Mouse (Mus musculus) limb, embryonic 11.5 days (tissue): Measurements from ENCODE around the gene Qrich1. TPM values are rescaled to one million over a fixed set of nuclear protein-coding genes. Genes with fewer than 3 reads are reported as not detected.

Experiments
- ATAC-seq: fragments of 200-750 bp; cut with Nextera tagmentation; 2 replicates; pipeline ENCODE4 v1.8.0; 2017; ENCODE audit warnings: low read depth; ENCODE audit not compliant: insufficient number of reproducible peaks, low FRiP score, low TSS enrichment
- DNase-seq: peaks from one replicate; pipeline ENCODE4 v3.0.0-alpha.2; 2015; ENCODE audit warnings: low spot score
- H3K27ac ChIP-seq: fragments of 300-500 bp; sonication (generic); replicated peaks from 2 replicates; pipeline ENCODE4 v1.5.1; 2014; ENCODE audit warnings: low read depth, mild to moderate bottlenecking, low read length
- H3K27me3 ChIP-seq: fragments of 300-500 bp; sonication (generic); 2 replicates; pipeline ENCODE4 v1.6.1; 2014; ENCODE audit warnings: mild to moderate bottlenecking, low read length, mixed read lengths; ENCODE audit not compliant: control insufficient read depth, insufficient read depth
- H3K36me3 ChIP-seq: fragments of 300-500 bp; sonication (generic); 2 replicates; pipeline ENCODE4 v1.6.1; 2014; ENCODE audit warnings: mild to moderate bottlenecking, low read length, moderate library complexity, mixed read lengths; ENCODE audit not compliant: control insufficient read depth, insufficient read depth
- H3K4me1 ChIP-seq: fragments of 300-500 bp; sonication (generic); 2 replicates; pipeline ENCODE4 v1.6.1; 2014; ENCODE audit warnings: low read length, mixed read lengths; ENCODE audit not compliant: control insufficient read depth, insufficient read depth
- H3K4me2 ChIP-seq: fragments of 300-500 bp; sonication (generic); 2 replicates; pipeline ENCODE4 v1.6.1; 2014; ENCODE audit warnings: low read depth, mild to moderate bottlenecking, moderate library complexity; ENCODE audit not compliant: severe bottlenecking
- H3K4me3 ChIP-seq: fragments of 300-500 bp; sonication (generic); 2 replicates; pipeline ENCODE4 v1.5.1; 2014; ENCODE audit warnings: low read depth, low read length
- H3K9ac ChIP-seq: fragments of 300-500 bp; sonication (generic); 2 replicates; pipeline ENCODE4 v1.6.1; 2014; ENCODE audit warnings: mild to moderate bottlenecking, low read length
- H3K9me3 ChIP-seq: fragments of 300-500 bp; sonication (generic); 2 replicates; pipeline ENCODE4 v1.6.1; 2016; ENCODE audit warnings: low read length; ENCODE audit not compliant: control insufficient read depth
- WGBS: fragments of 180-500 bp; shearing (Covaris S2); extraction: QIAGEN DNeasy Blood & Tissue Kit; methylation state at CpG from one replicate; pipeline ENCODE4 v1.1.7; 2014; 5-methylcytosine and 5-hydroxymethylcytosine counted together
- polyA plus RNA-seq: library from polyadenylated mRNA; unstranded; fragments of >200 nt; fragmentation: Nextera tagmentation; extraction: Ambion mirVana; gene quantifications from 2 replicates; pipeline ENCODE4 v1.2.1, GENCODE M21; 2014

Qrich1 gene
- polyA plus RNA-seq, 1 experiment from 2014 or later = 164 TPM

GRCm38 (mm10) chr9:108494905-108495304 is 21.7 kb upstream of the Qrich1 start:
- 83% methylated on average over 10 of the region's 10 CpGs for WGBS
- peaks cover 12% of the 10 kb centered on the region for H3K4me1 ChIP-seq
- DNase-seq (no peak), ATAC-seq (no peak)
- peaks cover 56% of the 10 kb centered on the region for H3K36me3 ChIP-seq
- no peak overlapping the region for H3K9ac ChIP-seq
- H3K27ac ChIP-seq = no peak overlapping the region
- H3K9me3 ChIP-seq = no peaks in the 10 kb centered on the region
- H3K27me3 ChIP-seq = no peaks in the 10 kb centered on the region
- H3K4me3 ChIP-seq = no peak overlapping the region
- H3K4me2 ChIP-seq = no peak overlapping the region

GRCm38 (mm10) chr9:108499231-108499630 is 17.4 kb upstream of the Qrich1 start:
- Histone ChIP-seq H3K27ac (no peak overlapping the region), H3K36me3 (peaks cover 53% of the 10 kb centered on the region), H3K27me3 (no peaks in the 10 kb centered on the region), H3K4me1 (no peaks in the 10 kb centered on the region), H3K4me3 (no peak overlapping the region), H3K9ac (no peak overlapping the region), H3K9me3 (no peaks in the 10 kb centered on the region), H3K4me2 (no peak overlapping the region)
- no peak for DNase-seq
- ATAC-seq = no peak
- 97% methylated on average over 7 of the region's 7 CpGs for WGBS

GRCm38 (mm10) chr9:108499943-108500342 is 16.7 kb upstream of the Qrich1 start:
- no peaks in the 10 kb centered on the region for H3K9me3 ChIP-seq
- no peaks in the 10 kb centered on the region for H3K4me1 ChIP-seq
- DNase-seq = no peak
- H3K36me3 ChIP-seq = peaks cover 48% of the 10 kb centered on the region
- H3K27ac ChIP-seq = no peak overlapping the region
- no peak overlapping the region for H3K4me2 ChIP-seq
- no peaks in the 10 kb centered on the region for H3K27me3 ChIP-seq
- WGBS = 96% methylated on average over 15 of the region's 15 CpGs
- no peak overlapping the region for H3K4me3 ChIP-seq
- ATAC-seq = no peak
- no peak overlapping the region for H3K9ac ChIP-seq

- Histone ChIP-seq H3K4me3 (no peak overlapping the region), H3K27me3 (no peaks in the 10 kb centered on the region), H3K4me2 (peak overlapping the region; percentile 74; the same call in 1 of the 2 replicates), H3K4me1 (peaks cover 6% of the 10 kb centered on the region; the same call in 1 of the 2 replicates), H3K27ac (no peak overlapping the region), H3K36me3 (peaks cover 6% of the 10 kb centered on the region), H3K9ac (no peak overlapping the region), H3K9me3 (no peaks in the 10 kb centered on the region)
- 80% methylated on average over 7 of the region's 7 CpGs for WGBS
- DNase-seq (no peak), ATAC-seq (no peak)
Observed at GRCm38 (mm10) chr9:108506901-108507300, 9.7 kb upstream of the Qrich1 start.

- Histone ChIP-seq H3K4me1 (peaks cover 6% of the 10 kb centered on the region; the same call in 1 of the 2 replicates), H3K4me3 (peak within 1 kb of the TSS; percentile 51), H3K27ac (peak within 1 kb of the TSS; percentile 36), H3K9ac (peak within 1 kb of the TSS; percentile 67), H3K36me3 (peaks cover 8% of the 10 kb centered on the region), H3K9me3 (no peaks in the 10 kb centered on the region), H3K27me3 (no peaks in the 10 kb centered on the region), H3K4me2 (peak within 1 kb of the TSS; percentile 74)
- peak; percentile 97 for ATAC-seq
- under 1% methylated on average over 37 of the region's 37 CpGs for WGBS
- peak; percentile 95 for DNase-seq
Observed at GRCm38 (mm10) chr9:108507619-108508434, 8.8 kb upstream of the Qrich1 start, which contains the start of gene Qars. TSS of gene Qars (plus strand) at chr9:108507706.

GRCm38 (mm10) chr9:108508776-108509175 is 7.8 kb upstream of the Qrich1 start:
- DNase-seq (no peak), ATAC-seq (no peak)
- Histone ChIP-seq H3K4me3 (peak overlapping the region; percentile 51), H3K36me3 (peaks cover 17% of the 10 kb centered on the region), H3K4me1 (peaks cover 6% of the 10 kb centered on the region; the same call in 1 of the 2 replicates), H3K9me3 (no peaks in the 10 kb centered on the region), H3K4me2 (peak overlapping the region; percentile 74), H3K9ac (no peak overlapping the region), H3K27ac (no peak overlapping the region), H3K27me3 (no peaks in the 10 kb centered on the region)
- 92% methylated on average over 7 of the region's 7 CpGs for WGBS

DNA sequence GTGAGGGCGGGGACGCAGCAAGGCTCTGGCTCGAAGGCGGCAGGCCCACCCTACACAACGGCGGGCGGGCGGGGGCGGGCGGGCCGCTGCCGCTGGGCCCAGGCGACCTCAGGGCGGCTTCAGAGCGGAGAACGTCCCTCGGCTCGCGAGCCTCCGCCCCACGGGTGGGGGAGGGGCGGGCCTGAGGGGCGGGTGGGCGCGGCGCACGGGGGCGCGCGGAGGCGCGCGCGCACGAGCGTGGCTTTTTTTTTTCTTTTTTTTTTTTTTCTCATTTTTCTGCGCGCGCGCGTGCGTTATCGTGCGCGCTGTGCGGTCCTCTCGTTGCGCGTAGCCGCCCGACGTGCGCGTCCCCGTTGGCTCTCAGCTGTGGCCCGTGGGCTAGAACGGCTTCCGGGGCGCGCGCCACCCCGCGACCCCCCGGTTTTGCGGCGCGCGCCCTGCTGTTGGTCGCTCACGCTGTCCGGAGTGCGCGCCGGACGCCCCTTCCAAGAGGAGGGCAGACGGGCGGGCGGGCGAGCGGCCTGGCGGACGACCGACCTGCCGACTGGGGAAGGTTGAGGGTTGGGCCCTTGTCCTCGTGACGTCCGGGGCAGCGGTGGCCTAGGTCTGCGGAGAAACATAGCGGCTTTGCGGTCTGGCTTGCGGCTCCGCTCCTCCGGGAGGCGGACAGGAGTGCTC is 786 bp downstream of the Qrich1 start:
- Histone ChIP-seq H3K4me2 (peak overlapping the region; percentile 82), H3K9me3 (no peaks in the 10 kb centered on the region), H3K9ac (peak overlapping the region; percentile 98), H3K27ac (peak overlapping the region; percentile 98), H3K4me3 (peak overlapping the region; percentile 96), H3K4me1 (peaks cover 3% of the 10 kb centered on the region; the same call in 1 of the 2 replicates), H3K27me3 (no peaks in the 10 kb centered on the region), H3K36me3 (peaks cover 24% of the 10 kb centered on the region; the same call in 1 of the 2 replicates)
- WGBS = under 1% methylated on average over 72 of the region's 95 CpGs
- DNase-seq (peak; percentile 89), ATAC-seq (peak; percentile 85)

- peak overlapping the region; percentile 69 for H3K4me2 ChIP-seq
- WGBS = under 1% methylated on average over 13 of the region's 13 CpGs
- H3K36me3 ChIP-seq = peaks cover 21% of the 10 kb centered on the region; the same call in 1 of the 2 replicates
- DNase-seq = no peak
- no peak for ATAC-seq
- no peaks in the 10 kb centered on the region for H3K9me3 ChIP-seq
- no peaks in the 10 kb centered on the region for H3K27me3 ChIP-seq
- peak overlapping the region; percentile 98 for H3K27ac ChIP-seq
- H3K4me1 ChIP-seq = peaks cover 3% of the 10 kb centered on the region; the same call in 1 of the 2 replicates
- peak overlapping the region; percentile 98 for H3K9ac ChIP-seq
- peak overlapping the region; percentile 96 for H3K4me3 ChIP-seq
Observed at GRCm38 (mm10) chr9:108517931-108518332, 1.3 kb downstream of the Qrich1 start.
